Mouse (Mus musculus): Measurements from ENCODE around the gene Ubald2. TPM values are rescaled to one million over a fixed set of nuclear protein-coding genes. Genes with fewer than 3 reads are reported as not detected.

Gene Ubald2
- polyA plus RNA-seq, 1 experiment from 2014 or later, result 60.2 TPM

DNA sequence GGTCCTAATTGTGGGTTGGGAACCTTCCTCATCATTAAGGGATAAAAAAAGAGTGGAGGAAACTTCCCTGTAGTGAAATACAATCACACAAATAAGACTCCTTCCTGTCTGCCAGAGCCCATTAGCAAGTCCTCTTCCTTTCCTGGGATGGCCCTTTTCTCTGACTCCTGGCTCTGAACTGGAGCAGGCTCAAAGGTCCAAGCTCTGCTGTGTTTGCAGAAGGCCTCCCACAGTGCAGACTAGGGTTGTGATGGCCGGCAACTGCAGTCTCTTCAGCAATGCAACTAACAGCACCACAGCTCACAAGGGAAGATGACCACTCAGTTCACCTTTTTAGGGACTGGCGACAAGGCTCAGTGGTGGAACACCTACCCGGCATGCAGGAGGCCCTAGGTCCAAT, 36.4 kb downstream of the Ubald2 start:
- no peak overlapping the region for H3K9ac ChIP-seq (ENCODE audit: low read depth, low read length)
- 0 out of 2 replicates have a peak, but pooled peaks have one; percentile 12 for ATAC-seq
- H3K4me1 ChIP-seq (replicated peaks; ENCODE audit: control insufficient read depth, insufficient read depth, low read length), result no peaks in the 10 kb centered on the region
- H3K27ac ChIP-seq (ENCODE audit: low read depth, low read length), result peak overlapping the region; percentile 35; the same call in 1 of the 2 replicates
- H3K27me3 ChIP-seq (replicated peaks; ENCODE audit: control insufficient read depth, insufficient read depth, low read length), result no peaks in the 10 kb centered on the region
- no peaks in the 10 kb centered on the region for H3K9me3 ChIP-seq (ENCODE audit: control insufficient read depth)
- no peak for TF ChIP-seq CTCF (IDR thresholded peaks at IDR 0.05; ENCODE audit: low read depth)
- H3K36me3 ChIP-seq (ENCODE audit: control insufficient read depth, insufficient read depth), result peaks cover 55% of the 10 kb centered on the region
- H3K4me2 ChIP-seq (replicated peaks; ENCODE audit: low read depth), result no peak overlapping the region
- WGBS, result 79% methylated on average over 3 of the region's 3 CpGs
- no peak overlapping the region for H3K4me3 ChIP-seq (ENCODE audit: low read depth, low read length)

DNA sequence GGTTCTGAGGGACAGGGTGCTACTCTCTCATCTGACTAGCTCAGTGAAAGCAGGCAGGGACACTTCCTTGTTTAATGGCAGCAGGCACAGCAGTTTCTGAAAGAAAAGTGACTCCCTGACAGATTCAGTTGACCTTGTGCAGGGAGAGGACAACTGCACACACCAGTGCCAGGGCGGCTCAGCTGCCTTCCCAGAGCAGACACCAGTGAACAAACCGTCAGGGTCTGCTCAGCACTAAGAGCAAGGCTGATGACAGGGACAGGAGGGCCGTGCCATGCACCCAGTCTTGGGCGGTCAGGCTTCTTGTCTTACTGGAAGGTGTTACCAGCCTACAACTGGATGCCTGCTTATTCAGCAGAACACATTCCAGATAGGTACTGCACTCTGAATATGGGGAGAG, 37.0 kb downstream of the Ubald2 start:
- H3K9ac ChIP-seq (ENCODE audit: low read depth, low read length), result no peak overlapping the region
- WGBS, result 82% methylated on average over 4 of the region's 4 CpGs
- H3K27ac ChIP-seq (ENCODE audit: low read depth, low read length), result no peak overlapping the region
- H3K9me3 ChIP-seq (ENCODE audit: control insufficient read depth), result no peaks in the 10 kb centered on the region
- H3K27me3 ChIP-seq (replicated peaks; ENCODE audit: control insufficient read depth, insufficient read depth, low read length), result no peaks in the 10 kb centered on the region
- ATAC-seq, result no peak
- no peak for TF ChIP-seq CTCF (IDR thresholded peaks at IDR 0.05; ENCODE audit: low read depth)
- no peak overlapping the region for H3K4me3 ChIP-seq (ENCODE audit: low read depth, low read length)
- no peaks in the 10 kb centered on the region for H3K4me1 ChIP-seq (replicated peaks; ENCODE audit: control insufficient read depth, insufficient read depth, low read length)
- H3K4me2 ChIP-seq (replicated peaks; ENCODE audit: low read depth), result no peak overlapping the region
- H3K36me3 ChIP-seq (ENCODE audit: control insufficient read depth, insufficient read depth), result peaks cover 62% of the 10 kb centered on the region

- H3K9me3 ChIP-seq (ENCODE audit: control insufficient read depth), result no peaks in the 10 kb centered on the region
- no peak for ATAC-seq
- no peak for TF ChIP-seq CTCF (IDR thresholded peaks at IDR 0.05; ENCODE audit: low read depth)
- H3K9ac ChIP-seq (ENCODE audit: low read depth, low read length), result no peak overlapping the region
- H3K27me3 ChIP-seq (replicated peaks; ENCODE audit: control insufficient read depth, insufficient read depth, low read length), result no peaks in the 10 kb centered on the region
- H3K4me1 ChIP-seq (replicated peaks; ENCODE audit: control insufficient read depth, insufficient read depth, low read length), result no peaks in the 10 kb centered on the region
- H3K27ac ChIP-seq (ENCODE audit: low read depth, low read length), result no peak overlapping the region
- 75% methylated on average over 4 of the region's 4 CpGs for WGBS
- no peak overlapping the region for H3K4me2 ChIP-seq (replicated peaks; ENCODE audit: low read depth)
- peaks cover 76% of the 10 kb centered on the region for H3K36me3 ChIP-seq (ENCODE audit: control insufficient read depth, insufficient read depth)
- no peak overlapping the region for H3K4me3 ChIP-seq (ENCODE audit: low read depth, low read length)
Measured at GRCm38 (mm10) chr11:116472275-116472674, 38.4 kb downstream of the Ubald2 start.

DNA sequence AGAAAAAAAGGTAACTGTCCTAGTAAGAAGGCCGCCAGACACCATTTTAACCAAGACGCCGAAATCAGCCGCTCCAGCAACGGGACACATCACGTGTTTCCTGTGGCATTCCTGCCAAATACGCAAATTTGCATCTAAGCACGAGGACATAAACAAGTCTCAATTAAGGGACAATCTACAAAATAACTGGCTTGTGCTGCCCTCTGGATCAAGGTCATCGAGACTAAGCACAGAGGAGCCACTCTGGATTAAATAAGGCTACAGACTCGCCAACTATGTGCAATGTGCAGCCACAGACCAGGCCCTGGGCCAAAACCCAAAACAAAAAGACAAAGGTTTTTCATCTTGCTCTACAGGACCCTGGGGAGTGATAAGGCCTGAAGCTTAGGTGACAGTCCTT, 42.1 kb downstream of the Ubald2 start:
- peaks cover 97% of the 10 kb centered on the region for H3K36me3 ChIP-seq (ENCODE audit: control insufficient read depth, insufficient read depth)
- no peak overlapping the region for H3K4me2 ChIP-seq (replicated peaks; ENCODE audit: low read depth)
- no peak for TF ChIP-seq CTCF (IDR thresholded peaks at IDR 0.05; ENCODE audit: low read depth)
- no peak overlapping the region for H3K4me3 ChIP-seq (ENCODE audit: low read depth, low read length)
- H3K27ac ChIP-seq (ENCODE audit: low read depth, low read length), result no peak overlapping the region
- H3K27me3 ChIP-seq (replicated peaks; ENCODE audit: control insufficient read depth, insufficient read depth, low read length), result no peaks in the 10 kb centered on the region
- WGBS, result 93% methylated on average over 10 of the region's 10 CpGs
- no peak overlapping the region for H3K9ac ChIP-seq (ENCODE audit: low read depth, low read length)
- no peaks in the 10 kb centered on the region for H3K9me3 ChIP-seq (ENCODE audit: control insufficient read depth)
- no peaks in the 10 kb centered on the region for H3K4me1 ChIP-seq (replicated peaks; ENCODE audit: control insufficient read depth, insufficient read depth, low read length)
- no peak for ATAC-seq

DNA sequence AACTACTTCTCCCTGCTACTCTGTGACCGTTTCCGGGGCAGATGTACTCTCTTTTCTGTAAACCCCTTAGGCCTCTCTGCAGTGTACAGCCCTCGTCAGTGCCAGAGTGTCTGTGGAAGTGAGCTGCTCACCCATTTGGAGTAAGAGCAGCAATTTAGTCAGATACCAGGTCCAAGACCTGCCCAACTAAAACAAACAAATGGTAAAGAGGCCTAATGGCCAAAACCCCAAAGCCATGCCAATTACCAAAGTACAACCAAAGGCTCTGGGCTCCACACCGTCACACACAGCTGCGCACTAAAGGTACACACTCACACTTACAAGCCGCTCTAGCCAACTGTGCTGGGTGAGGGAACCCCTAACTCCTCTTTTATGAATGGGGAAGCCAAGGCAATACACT, 42.8 kb downstream of the Ubald2 start:
- H3K27me3 ChIP-seq (replicated peaks; ENCODE audit: control insufficient read depth, insufficient read depth, low read length), result no peaks in the 10 kb centered on the region
- WGBS, result 84% methylated on average over 6 of the region's 6 CpGs
- no peak for TF ChIP-seq CTCF (IDR thresholded peaks at IDR 0.05; ENCODE audit: low read depth)
- H3K9ac ChIP-seq (ENCODE audit: low read depth, low read length), result no peak overlapping the region
- no peak overlapping the region; the same call in 1 of the 2 replicates for H3K27ac ChIP-seq (ENCODE audit: low read depth, low read length)
- no peak overlapping the region for H3K4me2 ChIP-seq (replicated peaks; ENCODE audit: low read depth)
- H3K36me3 ChIP-seq (ENCODE audit: control insufficient read depth, insufficient read depth), result peaks cover 97% of the 10 kb centered on the region
- H3K4me3 ChIP-seq (ENCODE audit: low read depth, low read length), result no peak overlapping the region
- H3K4me1 ChIP-seq (replicated peaks; ENCODE audit: control insufficient read depth, insufficient read depth, low read length), result no peaks in the 10 kb centered on the region
- no peak for ATAC-seq
- no peaks in the 10 kb centered on the region for H3K9me3 ChIP-seq (ENCODE audit: control insufficient read depth)

- H3K27me3 ChIP-seq (replicated peaks; ENCODE audit: control insufficient read depth, insufficient read depth, low read length), result no peaks in the 10 kb centered on the region
- no peak overlapping the region; the same call in 1 of the 2 replicates for H3K27ac ChIP-seq (ENCODE audit: low read depth, low read length)
- no peaks in the 10 kb centered on the region for H3K4me1 ChIP-seq (replicated peaks; ENCODE audit: control insufficient read depth, insufficient read depth, low read length)
- H3K36me3 ChIP-seq (ENCODE audit: control insufficient read depth, insufficient read depth), result peaks cover 97% of the 10 kb centered on the region
- no peak overlapping the region for H3K4me3 ChIP-seq (ENCODE audit: low read depth, low read length)
- no peak for ATAC-seq
- H3K9ac ChIP-seq (ENCODE audit: low read depth, low read length), result no peak overlapping the region
- no peak for TF ChIP-seq CTCF (IDR thresholded peaks at IDR 0.05; ENCODE audit: low read depth)
- no peaks in the 10 kb centered on the region for H3K9me3 ChIP-seq (ENCODE audit: control insufficient read depth)
- no peak overlapping the region for H3K4me2 ChIP-seq (replicated peaks; ENCODE audit: low read depth)
- WGBS, result 93% methylated on average over 15 of the region's 15 CpGs
Measured at GRCm38 (mm10) chr11:116477160-116477759, 43.4 kb downstream of the Ubald2 start.
